Mouse (Mus musculus): ENCODE results near the gene Wdr89. TPM values are rescaled to one million over a fixed set of nuclear protein-coding genes. Genes with fewer than 3 reads are reported as not detected.

The Wdr89 gene
- polyA plus RNA-seq, 1 experiment, result 25.9 TPM

DNA sequence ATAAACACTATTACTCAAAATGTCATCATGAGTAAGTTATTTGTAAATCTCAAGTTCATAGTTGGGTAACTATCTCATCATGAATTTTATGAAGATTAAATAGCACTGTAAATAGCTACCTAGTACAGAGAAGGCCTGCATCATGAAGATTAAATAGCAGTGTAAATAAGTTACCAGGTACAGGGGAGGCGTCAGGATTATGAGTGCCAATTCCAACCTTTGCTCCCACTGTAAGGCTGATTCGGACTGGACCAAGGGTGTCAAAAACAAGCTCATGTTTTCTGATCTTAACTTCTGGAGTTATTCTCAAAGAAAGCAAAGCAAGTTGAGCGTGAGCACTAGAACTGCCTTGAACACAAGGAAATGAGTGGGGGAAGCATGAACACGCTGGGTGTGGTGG lies 14.3 kb upstream of the Wdr89 start:
- H3K27me3 ChIP-seq (ENCODE audit: control insufficient read depth, insufficient read depth, insufficient read length), result no peaks in the 10 kb centered on the region
- no peak overlapping the region for H3K4me3 ChIP-seq
- H3K4me2 ChIP-seq (ENCODE audit: low read depth), result no peak overlapping the region
- TF ChIP-seq CEBPB (IDR thresholded peaks at IDR 0.05; ENCODE audit: insufficient read depth, poor library complexity, severe bottlenecking) (no peak), MYOG (IDR thresholded peaks at IDR 0.05; ENCODE audit: control insufficient read depth in 1 of 3, insufficient read depth in 1 of 3, insufficient read length in 2 of 3, low read depth in 2 of 3) (no peak), MAX (IDR thresholded peaks at IDR 0.05; ENCODE audit: low read depth) (no peak)
- H3ac ChIP-seq (ENCODE audit: control insufficient read depth, insufficient read length), result no peak overlapping the region
- H3K36me3 ChIP-seq (ENCODE audit: control insufficient read depth, insufficient read depth), result no peaks in the 10 kb centered on the region
- H3K79me2 ChIP-seq (ENCODE audit: control insufficient read depth, insufficient read depth), result no peaks in the 10 kb centered on the region

DNA sequence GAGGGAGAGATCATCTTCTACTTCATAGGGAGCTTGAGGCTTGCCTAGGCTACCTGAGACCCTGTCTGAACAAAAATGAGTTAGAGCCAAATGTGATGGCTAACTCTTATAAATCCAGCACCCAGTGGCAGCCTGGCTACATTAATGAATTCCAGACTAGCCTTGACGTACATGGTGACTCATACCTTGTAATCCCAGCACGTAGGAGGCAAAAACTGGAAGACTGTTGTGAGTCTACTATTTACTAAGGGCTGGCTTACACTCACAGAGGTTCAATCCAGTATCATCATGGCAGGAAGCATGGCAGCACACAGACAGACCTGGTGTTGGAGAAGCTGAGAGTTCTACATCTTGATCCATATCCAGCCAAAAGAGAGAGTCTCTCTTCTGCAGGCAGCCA lies 13.5 kb upstream of the Wdr89 start:
- Histone ChIP-seq H3K4me2 (ENCODE audit: low read depth) (no peak overlapping the region), H3K27me3 (ENCODE audit: control insufficient read depth, insufficient read depth, insufficient read length) (no peaks in the 10 kb centered on the region), H3ac (ENCODE audit: control insufficient read depth, insufficient read length) (no peak overlapping the region)

DNA sequence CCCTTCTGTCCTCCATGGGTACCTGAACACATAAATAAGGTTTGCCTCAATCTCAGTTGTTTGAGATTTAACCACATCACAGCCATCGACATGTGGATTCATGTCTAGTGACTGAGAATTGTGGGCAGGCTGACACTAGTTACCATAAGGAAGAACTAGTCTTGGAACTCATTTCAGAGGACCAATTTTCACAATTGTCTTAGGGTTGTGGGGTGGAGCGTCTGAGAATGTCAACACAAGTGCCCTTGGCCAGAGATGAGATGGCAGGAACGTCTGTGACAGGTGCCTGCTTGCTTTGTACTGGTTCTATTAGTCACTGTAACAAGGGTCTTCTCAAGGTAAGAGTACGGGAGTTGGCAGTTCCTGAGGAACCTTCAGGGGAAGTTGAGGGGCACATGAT lies 11.8 kb upstream of the Wdr89 start:
- Histone ChIP-seq H3K79me2 (ENCODE audit: control insufficient read depth, insufficient read depth) (no peaks in the 10 kb centered on the region), H3ac (ENCODE audit: control insufficient read depth, insufficient read length) (no peak overlapping the region), H3K27me3 (ENCODE audit: control insufficient read depth, insufficient read depth, insufficient read length) (no peaks in the 10 kb centered on the region), H3K36me3 (ENCODE audit: control insufficient read depth, insufficient read depth) (no peaks in the 10 kb centered on the region), H3K4me3 (no peak overlapping the region), H3K4me2 (ENCODE audit: low read depth) (no peak overlapping the region)
- no peak for TF ChIP-seq MAX (IDR thresholded peaks at IDR 0.05; ENCODE audit: low read depth)
- TF ChIP-seq USF1 (IDR thresholded peaks at IDR 0.05; ENCODE audit: low read depth), result no peak
- TF ChIP-seq CEBPB (IDR thresholded peaks at IDR 0.05; ENCODE audit: insufficient read depth, poor library complexity, severe bottlenecking), result no peak
- no peak for TF ChIP-seq E2F4 (IDR thresholded peaks at IDR 0.05; ENCODE audit: insufficient read depth)
- no peak for TF ChIP-seq TCF12 (IDR thresholded peaks at IDR 0.05; ENCODE audit: insufficient read depth, poor library complexity, severe bottlenecking)
- TF ChIP-seq MYOD1 (IDR thresholded peaks at IDR 0.05; ENCODE audit: control insufficient read depth in 1 of 3, insufficient read length in 2 of 3, low read depth in 2 of 3), result no peak
- TF ChIP-seq POLR2AphosphoS2 (IDR thresholded peaks at IDR 0.05; ENCODE audit: insufficient read length, low read depth), result no peak
- TF ChIP-seq TCF3 (IDR thresholded peaks at IDR 0.05; ENCODE audit: insufficient read length, low read depth), result no peak

More for the DNA sequence above, 13.5 kb upstream of the Wdr89 start:
- TF ChIP-seq TCF3 (IDR thresholded peaks at IDR 0.05; ENCODE audit: insufficient read length, low read depth) (no peak), SRF (IDR thresholded peaks at IDR 0.05; ENCODE audit: control insufficient read depth, insufficient read length, low read depth) (no peak), POLR2A (IDR thresholded peaks at IDR 0.05; ENCODE audit: insufficient read length, low read depth) (no peak)
- H3K4me3 ChIP-seq, result no peak overlapping the region
- H3K36me3 ChIP-seq (ENCODE audit: control insufficient read depth, insufficient read depth), result no peaks in the 10 kb centered on the region
- H3K79me2 ChIP-seq (ENCODE audit: control insufficient read depth, insufficient read depth), result no peaks in the 10 kb centered on the region

DNA sequence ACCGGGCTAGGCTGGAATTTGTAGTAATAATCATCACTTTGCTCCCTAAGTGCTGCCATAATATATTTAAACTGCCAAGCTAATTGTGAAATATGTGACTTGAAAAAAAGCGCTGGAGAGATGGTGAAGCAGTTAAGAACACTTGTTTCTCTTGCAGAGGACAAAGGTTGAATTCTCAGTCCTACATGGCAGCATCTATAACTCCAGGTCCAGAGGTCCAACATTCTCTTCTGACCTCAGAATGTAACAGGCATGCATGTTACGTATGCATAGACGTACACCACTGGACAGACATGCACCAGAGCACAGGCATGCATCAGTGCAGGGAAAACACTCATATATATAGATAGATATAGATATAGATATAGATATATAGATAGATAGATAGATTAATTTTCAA lies 9.1 kb upstream of the Wdr89 start:
- TF ChIP-seq CEBPB (IDR thresholded peaks at IDR 0.05; ENCODE audit: insufficient read depth, poor library complexity, severe bottlenecking) (no peak), REST (IDR thresholded peaks at IDR 0.05; ENCODE audit: insufficient read depth, insufficient read length) (no peak), MYOG (IDR thresholded peaks at IDR 0.05; ENCODE audit: control insufficient read depth in 1 of 3, insufficient read depth in 1 of 3, insufficient read length in 2 of 3, low read depth in 2 of 3) (no peak), MAX (IDR thresholded peaks at IDR 0.05; ENCODE audit: low read depth) (no peak), MYOD1 (IDR thresholded peaks at IDR 0.05; ENCODE audit: control insufficient read depth in 1 of 3, insufficient read length in 2 of 3, low read depth in 2 of 3) (no peak), POLR2AphosphoS2 (IDR thresholded peaks at IDR 0.05; ENCODE audit: insufficient read length, low read depth) (no peak), USF1 (IDR thresholded peaks at IDR 0.05; ENCODE audit: low read depth) (no peak), TCF12 (IDR thresholded peaks at IDR 0.05; ENCODE audit: insufficient read depth, poor library complexity, severe bottlenecking) (no peak), E2F4 (IDR thresholded peaks at IDR 0.05; ENCODE audit: insufficient read depth) (no peak), SRF (IDR thresholded peaks at IDR 0.05; ENCODE audit: control insufficient read depth, insufficient read length, low read depth) (no peak), POLR2A (IDR thresholded peaks at IDR 0.05; ENCODE audit: insufficient read length, low read depth) (no peak), TCF3 (IDR thresholded peaks at IDR 0.05; ENCODE audit: insufficient read length, low read depth) (no peak)
- H3K27me3 ChIP-seq (ENCODE audit: control insufficient read depth, insufficient read depth, insufficient read length), result no peaks in the 10 kb centered on the region
- H3K4me3 ChIP-seq, result no peak overlapping the region
- no peak overlapping the region for H3ac ChIP-seq (ENCODE audit: control insufficient read depth, insufficient read length)
- no peak overlapping the region for H3K4me2 ChIP-seq (ENCODE audit: low read depth)
- H3K36me3 ChIP-seq (ENCODE audit: control insufficient read depth, insufficient read depth), result no peaks in the 10 kb centered on the region
- H3K79me2 ChIP-seq (ENCODE audit: control insufficient read depth, insufficient read depth), result no peaks in the 10 kb centered on the region

DNA sequence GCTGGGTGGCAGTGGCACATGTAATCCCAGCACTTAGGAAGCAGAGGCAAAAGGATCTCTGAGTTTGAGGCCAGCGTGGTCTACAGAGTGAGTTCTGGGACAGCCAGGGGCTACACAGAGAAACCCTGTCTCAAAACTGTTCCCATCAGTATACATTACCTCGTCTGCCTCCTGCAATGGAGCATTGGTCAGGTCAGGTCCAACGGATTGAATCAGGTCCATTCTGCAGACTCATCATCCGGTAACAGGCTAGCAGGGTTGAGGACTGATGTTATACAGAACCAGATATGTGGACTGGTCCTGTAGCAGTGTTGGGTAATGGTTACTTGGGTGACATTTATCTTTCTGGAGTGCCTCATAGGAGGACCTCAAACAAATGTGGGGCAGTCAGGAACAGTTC lies 3.3 kb upstream of the Wdr89 start:
- H3ac ChIP-seq (ENCODE audit: control insufficient read depth, insufficient read length), result no peak overlapping the region
- no peak overlapping the region for H3K4me2 ChIP-seq (ENCODE audit: low read depth)
- H3K27me3 ChIP-seq (ENCODE audit: control insufficient read depth, insufficient read depth, insufficient read length), result no peaks in the 10 kb centered on the region
- H3K4me3 ChIP-seq, result no peak overlapping the region
- TF ChIP-seq REST (IDR thresholded peaks at IDR 0.05; ENCODE audit: insufficient read depth, insufficient read length) (no peak), TCF12 (IDR thresholded peaks at IDR 0.05; ENCODE audit: insufficient read depth, poor library complexity, severe bottlenecking) (no peak), MYOG (IDR thresholded peaks at IDR 0.05; ENCODE audit: control insufficient read depth in 1 of 3, insufficient read depth in 1 of 3, insufficient read length in 2 of 3, low read depth in 2 of 3) (no peak), POLR2A (IDR thresholded peaks at IDR 0.05; ENCODE audit: insufficient read length, low read depth) (no peak), E2F4 (IDR thresholded peaks at IDR 0.05; ENCODE audit: insufficient read depth) (no peak), MYOD1 (IDR thresholded peaks at IDR 0.05; ENCODE audit: control insufficient read depth in 1 of 3, insufficient read length in 2 of 3, low read depth in 2 of 3) (no peak), USF1 (IDR thresholded peaks at IDR 0.05; ENCODE audit: low read depth) (no peak), TCF3 (IDR thresholded peaks at IDR 0.05; ENCODE audit: insufficient read length, low read depth) (no peak), CEBPB (IDR thresholded peaks at IDR 0.05; ENCODE audit: insufficient read depth, poor library complexity, severe bottlenecking) (no peak), MAX (IDR thresholded peaks at IDR 0.05; ENCODE audit: low read depth) (no peak), SRF (IDR thresholded peaks at IDR 0.05; ENCODE audit: control insufficient read depth, insufficient read length, low read depth) (no peak), POLR2AphosphoS2 (IDR thresholded peaks at IDR 0.05; ENCODE audit: insufficient read length, low read depth) (no peak)
- peaks cover 17% of the 10 kb centered on the region for H3K79me2 ChIP-seq (ENCODE audit: control insufficient read depth, insufficient read depth)
- no peaks in the 10 kb centered on the region for H3K36me3 ChIP-seq (ENCODE audit: control insufficient read depth, insufficient read depth)

All from myocyte (in vitro differentiated cells).